26 mouse cellular contexts compared by ENCODE assay signal in the genomic region with DNA sequence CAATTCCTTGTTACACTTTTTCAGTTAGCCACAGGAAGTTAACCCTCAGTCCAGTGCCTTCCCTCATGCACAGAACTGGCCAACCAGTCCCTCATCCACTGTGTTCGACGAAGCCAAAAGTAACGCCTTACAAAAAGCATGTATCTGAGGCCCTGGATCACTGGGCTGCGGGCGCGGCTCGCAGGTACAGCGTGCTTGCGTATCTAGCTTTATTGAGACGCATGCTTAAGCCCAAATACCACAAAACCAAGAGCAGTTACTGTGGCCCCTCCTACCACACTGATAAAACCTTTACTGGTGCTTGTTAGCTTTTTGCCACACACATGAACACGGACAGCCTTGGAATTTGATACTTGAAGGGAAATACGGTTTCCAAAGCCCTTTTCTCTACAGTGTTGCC. TPM values are rescaled to one million over a fixed set of nuclear protein-coding genes. Genes with fewer than 3 reads are reported as not detected.
DNase-seq lines count a peak whose midpoint lies in the region; ATAC-seq and TF ChIP-seq lines count a peak whose summit lies in the region.
"Had no signal": no experiment of that assay in that cellular context is flagged by ENCODE, and none has a peak within 500 bp of the region (broad histone marks: within the 10 kb centered on the region; RNA-seq: fewer than 3 reads in every experiment).

No protein-coding gene starts in this region.

- H3K9me3 ChIP-seq in liver, embryonic 11.5 days (ENCODE audit: control insufficient read depth, low read length): no peaks in the 10 kb centered on the region
- H3K9me3 ChIP-seq in liver, postnatal 0 days (ENCODE audit: low read length): no peaks in the 10 kb centered on the region
- H3K9me3 ChIP-seq: G1E; heart, embryonic 10.5 days; hindbrain, embryonic 13.5 days had no signal

- 66% methylated on average over 12 of the region's 12 CpGs for WGBS in liver, embryonic 11.5 days
- 56% methylated on average over 12 of the region's 12 CpGs for WGBS in liver, postnatal 0 days (ENCODE audit: insufficient replicate concordance)
- 88% methylated on average over 12 of the region's 12 CpGs for WGBS in lung, adult 2 months

- no peaks in the 10 kb centered on the region for H3K4me1 ChIP-seq in liver, embryonic 11.5 days (replicated peaks; ENCODE audit: control insufficient read depth, insufficient read depth, low read length)
- H3K4me1 ChIP-seq in liver, postnatal 0 days (ENCODE audit: insufficient read depth): no peaks in the 10 kb centered on the region
- H3K4me1 ChIP-seq in lung, adult 2 months (ENCODE audit: control insufficient read depth, insufficient read depth, low read length): no peaks in the 10 kb centered on the region
- H3K4me1 ChIP-seq: embryonic facial prominence, embryonic 10.5 days; heart, embryonic 10.5 days; hindbrain, embryonic 13.5 days had no signal

- H3K36me3 ChIP-seq in liver, embryonic 11.5 days (ENCODE audit: control insufficient read depth, insufficient read depth, low read length): peaks cover 11% of the 10 kb centered on the region; the same call in 1 of the 2 replicates
- peaks cover 25% of the 10 kb centered on the region for H3K36me3 ChIP-seq in liver, postnatal 0 days (replicated peaks; ENCODE audit: insufficient read depth, low read length)

- H3K4me3 ChIP-seq in liver, embryonic 11.5 days (ENCODE audit: low read depth, low read length): no peak overlapping the region
- H3K4me3 ChIP-seq in liver, postnatal 0 days (ENCODE audit: low read depth, low read length): no peak overlapping the region
- no peak overlapping the region for H3K4me3 ChIP-seq in lung, adult 2 months (replicated peaks; ENCODE audit: extremely low read depth, low read depth, low read length)
- H3K4me3 ChIP-seq: embryonic facial prominence, embryonic 10.5 days; gastrocnemius, adult 2 months; heart, embryonic 10.5 days; hindbrain, embryonic 13.5 days had no signal

- no peak for TF ChIP-seq POLR2A in lung, adult 2 months (IDR thresholded peaks at IDR 0.05; ENCODE audit: borderline replicate concordance, extremely low read depth, low read depth, low read length)

- H3K9ac ChIP-seq in liver, embryonic 11.5 days (ENCODE audit: low read depth, low read length): no peak overlapping the region
- no peak overlapping the region for H3K9ac ChIP-seq in liver, postnatal 0 days (replicated peaks)
- H3K9ac ChIP-seq: hindbrain, embryonic 13.5 days had no signal

- peak; percentile 71 for ATAC-seq in liver, embryonic 11.5 days (replicated peaks; ENCODE audit: low FRiP score)
- peak; percentile 10; the same call in 1 of the 2 replicates for ATAC-seq in liver, postnatal 0 days
- no peak for ATAC-seq in cerebellum, adult (ENCODE audit: insufficient number of reproducible peaks, low FRiP score, low TSS enrichment)
- ATAC-seq: CD4-positive, CD25-positive, alpha-beta regulatory T cell, adult 4 months; forebrain, embryonic 14.5 days; hindbrain, postnatal 0 days; Patski had no signal

- no peak for TF ChIP-seq CTCF in liver, postnatal 0 days (IDR thresholded peaks at IDR 0.05; ENCODE audit: low read depth)
- TF ChIP-seq CTCF in lung, adult 2 months (IDR thresholded peaks at IDR 0.05; ENCODE audit: insufficient read depth, low read length): no peak

- H3K4me2 ChIP-seq in liver, embryonic 11.5 days: no peak overlapping the region
- no peak overlapping the region for H3K4me2 ChIP-seq in liver, postnatal 0 days (ENCODE audit: low read depth, low read length)
- H3K4me2 ChIP-seq: hindbrain, embryonic 13.5 days had no signal

- no peak for TF ChIP-seq EP300 in liver, postnatal 0 days (IDR thresholded peaks at IDR 0.05; ENCODE audit: low read depth)

- no peaks in the 10 kb centered on the region for H3K27me3 ChIP-seq in liver, embryonic 11.5 days (replicated peaks; ENCODE audit: control insufficient read depth, insufficient read depth, low read length)
- H3K27me3 ChIP-seq in liver, postnatal 0 days (ENCODE audit: insufficient read depth, low read length): no peaks in the 10 kb centered on the region
- H3K27me3 ChIP-seq: hindbrain, embryonic 13.5 days; Patski had no signal

- DNase-seq in c-Kit-positive CD71-positive TER-119-negative erythroid progenitor cells, embryonic 14.5 days (ENCODE audit: low read depth): peak; percentile 25
- DNase-seq in liver, embryonic 11.5 days (ENCODE audit: low spot score): no peak
- no peak for DNase-seq in liver, postnatal 0 days
- DNase-seq in kidney, adult 18-20 months: no peak
- no peak for DNase-seq in kidney, postnatal 36 days
- DNase-seq in lung, adult 2 months: no peak
- DNase-seq: adrenal gland, adult 2 months; adrenal gland, postnatal 36 days; B cell, adult 2 months; cerebellum, adult 11-12 months; cerebellum, adult 9-10 months; cerebellum, postnatal 36 days; gastrocnemius, adult 2 months; gastrocnemius, postnatal 36 days; heart, adult 18-20 months; heart, postnatal 10 days; heart, postnatal 4 days had no signal

- H3K27ac ChIP-seq in liver, embryonic 11.5 days (ENCODE audit: low read depth, low read length): no peak overlapping the region
- no peak overlapping the region for H3K27ac ChIP-seq in liver, postnatal 0 days (ENCODE audit: low read depth)
- H3K27ac ChIP-seq: embryonic facial prominence, embryonic 10.5 days; gastrocnemius, adult 2 months; heart, embryonic 10.5 days; hindbrain, embryonic 13.5 days; hindbrain, postnatal 0 days had no signal

RNA-seq across cellular contexts. Expression of a gene that starts 8.2 kb away (rescaled TPM):
- polyA plus RNA-seq in liver, embryonic 11.5 days (2014; fragmentation: Nextera tagmentation; extraction: Ambion mirVana): 1.8 and 2.7 TPM in 2 replicates
- 0.14 TPM in 1 of 2 replicates, not detected in the other for polyA plus RNA-seq in liver, postnatal 0 days (2015; fragmentation: Nextera tagmentation; extraction: Ambion mirVana)
- polyA plus RNA-seq in lung, adult 2 months (2012; rRNA removed): 11.3 and 15.3 TPM in 2 replicates
- polyA plus RNA-seq: G1E had no signal
